Mouse (Mus musculus) cerebellum, adult 9-11 months (tissue): ENCODE data around the gene Pnmal1.

Experiments used
- DNase-seq: peaks from one replicate; pipeline ENCODE4 v3.0.0; 2022

Gene Pnmal1

DNA sequence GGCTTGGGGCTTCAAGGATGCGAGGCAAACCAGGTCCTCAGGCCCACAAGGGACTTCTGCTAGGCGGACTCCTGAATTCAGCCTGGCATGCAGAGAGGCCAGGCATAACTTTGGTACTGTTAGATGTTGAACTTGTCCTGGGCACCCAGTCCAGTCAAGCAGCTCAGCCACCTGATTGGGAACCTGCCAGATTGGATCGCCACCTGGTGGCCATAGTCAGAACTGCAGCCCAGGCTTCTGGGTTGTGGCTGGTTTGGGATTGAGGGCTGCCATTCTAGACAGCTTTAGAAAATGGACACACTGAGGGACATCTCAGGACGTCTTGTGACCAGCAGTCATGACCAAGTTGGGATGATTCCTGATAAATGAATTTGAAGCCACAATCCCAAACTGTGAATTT is 40.2 kb downstream of the Pnmal1 start:
- peak; percentile 87 for DNase-seq

DNA sequence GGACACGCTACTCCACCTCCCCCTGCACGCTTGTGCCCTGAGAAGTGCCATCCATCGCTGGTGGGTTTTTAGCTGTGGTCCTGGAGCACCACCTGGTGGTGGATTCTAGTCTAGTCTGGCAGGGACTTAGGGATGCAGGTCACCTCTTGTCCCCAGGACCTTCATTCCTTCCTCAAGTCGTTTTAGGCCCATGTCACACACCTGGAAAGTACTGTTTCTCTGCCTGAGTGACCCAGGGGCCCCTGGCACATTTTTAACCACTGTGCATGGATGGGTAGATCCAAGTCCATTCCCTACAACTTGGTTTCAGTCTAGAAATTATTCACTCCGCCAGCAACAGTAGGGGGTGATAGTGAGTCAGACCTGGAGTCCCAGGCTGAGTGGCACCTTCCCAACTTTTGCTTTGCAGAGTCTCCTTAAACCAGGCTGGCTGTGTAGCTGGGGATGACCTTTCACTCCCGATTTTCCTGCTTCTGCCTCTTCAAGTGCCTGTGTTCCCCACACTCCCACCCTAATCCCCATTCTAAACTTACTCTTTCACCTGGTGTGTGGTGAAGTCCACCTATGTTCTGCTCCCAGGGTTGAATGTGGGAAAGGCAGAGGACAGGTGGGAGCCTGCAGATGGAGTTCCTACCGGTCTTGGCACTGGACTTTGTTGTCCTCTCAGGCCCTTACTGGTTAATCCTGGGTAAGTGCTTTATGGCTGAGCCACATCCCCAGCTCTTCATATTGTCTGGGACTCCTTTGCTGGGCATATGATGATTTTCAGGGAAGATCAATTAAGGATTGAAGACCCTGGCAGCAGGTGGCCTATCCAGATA is 43.1 kb downstream of the Pnmal1 start:
- DNase-seq, result peak; percentile 90

DNA sequence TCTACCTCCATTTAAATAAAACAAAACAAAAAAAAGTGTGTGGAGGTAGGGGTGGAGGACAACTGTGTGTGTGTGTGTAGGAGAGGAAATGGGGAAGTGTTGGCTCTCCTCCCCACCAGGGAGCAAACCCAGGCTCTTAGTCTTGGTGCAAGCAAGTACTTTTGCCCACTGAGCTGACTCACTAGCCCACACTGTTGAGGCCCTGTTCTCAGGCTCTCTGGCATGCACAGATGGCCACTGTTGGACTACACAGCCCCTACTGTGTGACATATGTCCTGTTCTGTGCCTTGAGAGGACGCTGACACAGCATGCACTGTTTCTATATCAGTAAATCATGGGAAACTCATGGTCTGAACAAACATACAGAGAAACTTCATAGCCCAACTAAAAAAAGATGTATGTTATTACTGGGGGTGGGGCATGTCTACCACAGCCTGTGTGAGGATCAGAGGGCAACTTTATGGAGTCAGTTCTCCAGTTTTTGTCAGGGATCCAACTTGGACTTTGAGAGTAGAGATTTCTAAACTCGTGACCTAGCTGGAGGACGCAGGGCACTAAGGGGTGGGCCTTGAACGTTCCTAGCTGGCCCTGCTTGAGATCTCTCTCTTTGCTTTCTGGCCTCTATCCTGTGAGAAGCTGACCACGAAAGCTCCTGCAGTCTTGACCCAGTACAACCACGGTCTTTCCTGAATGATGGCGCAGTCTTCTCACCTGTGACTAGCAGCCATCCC is 43.9 kb downstream of the Pnmal1 start:
- peak; percentile 87 for DNase-seq

DNA sequence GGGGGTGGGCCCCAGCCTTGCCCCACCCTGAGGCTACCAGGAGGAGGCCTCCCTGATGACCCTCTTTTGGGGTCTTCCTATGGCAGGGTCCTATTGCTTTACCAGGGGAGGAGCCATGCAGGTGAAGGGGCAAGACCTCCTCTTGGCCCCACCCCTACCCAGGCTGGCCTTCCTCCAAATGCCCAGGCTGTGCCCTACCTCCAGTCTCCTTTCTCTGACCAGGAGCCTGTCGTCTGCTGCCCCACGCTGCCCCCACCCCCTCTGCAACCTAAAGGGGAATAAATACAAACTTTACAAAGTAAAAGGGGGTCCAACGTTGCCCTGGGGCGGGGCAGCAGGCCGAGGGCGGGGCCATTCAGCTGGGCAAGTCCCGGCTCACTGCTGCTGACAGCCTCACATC is 45.2 kb downstream of the Pnmal1 start:
- peak; percentile 70 for DNase-seq

DNA sequence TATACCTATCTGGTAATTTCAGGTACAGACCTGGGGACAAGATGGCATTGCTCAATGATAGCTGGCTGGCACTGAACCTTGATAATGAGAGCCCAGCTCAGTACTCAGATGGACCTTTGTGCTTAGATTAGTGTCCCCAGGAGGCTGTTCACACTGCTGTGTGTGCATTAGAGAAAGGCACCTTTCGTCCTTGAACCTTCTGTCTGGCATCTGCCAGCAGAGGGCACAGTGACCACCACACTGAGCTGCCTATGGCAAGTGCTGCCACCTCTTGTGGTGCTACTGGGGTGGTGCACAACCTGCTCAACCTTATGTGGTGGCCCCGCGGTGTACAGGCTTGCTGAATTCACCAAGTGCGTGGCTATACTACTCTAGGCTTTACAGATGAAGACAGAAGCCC is 47.8 kb downstream of the Pnmal1 start:
- DNase-seq, result peak; percentile 63

DNA sequence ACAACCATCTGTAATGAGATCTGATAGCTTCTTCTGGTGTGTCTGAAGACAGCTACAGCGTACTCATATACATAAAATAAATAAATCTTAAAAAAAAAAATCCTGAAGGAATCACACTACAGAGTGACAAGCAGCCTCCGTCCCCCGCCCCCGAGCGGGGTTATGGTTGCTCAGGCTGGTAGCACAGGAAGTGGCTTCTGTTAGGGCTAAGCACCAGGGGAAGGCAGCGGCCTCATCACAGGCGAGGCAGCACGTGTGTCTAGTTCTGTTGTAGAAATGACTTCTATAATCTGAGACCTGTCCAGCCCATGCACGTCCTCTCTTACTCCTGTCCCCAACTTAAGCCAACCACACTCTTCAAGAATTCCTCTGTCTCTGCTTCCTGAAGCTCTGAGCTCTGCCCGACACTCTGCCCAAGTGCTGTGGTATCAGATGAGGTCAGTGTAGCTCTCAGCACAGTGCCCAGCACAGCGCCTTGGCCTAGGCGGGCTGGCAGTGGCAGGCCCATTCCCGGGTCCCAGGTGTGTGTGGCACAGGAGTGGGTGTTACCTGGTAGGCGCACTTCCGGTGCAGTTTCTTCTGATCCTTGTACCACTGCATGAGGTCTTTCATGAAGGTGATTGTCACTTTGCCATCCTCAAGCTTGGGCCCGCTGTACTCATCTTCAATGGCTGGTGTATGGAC is 50.0 kb downstream of the Pnmal1 start:
- DNase-seq, result peak; percentile 26

DNA sequence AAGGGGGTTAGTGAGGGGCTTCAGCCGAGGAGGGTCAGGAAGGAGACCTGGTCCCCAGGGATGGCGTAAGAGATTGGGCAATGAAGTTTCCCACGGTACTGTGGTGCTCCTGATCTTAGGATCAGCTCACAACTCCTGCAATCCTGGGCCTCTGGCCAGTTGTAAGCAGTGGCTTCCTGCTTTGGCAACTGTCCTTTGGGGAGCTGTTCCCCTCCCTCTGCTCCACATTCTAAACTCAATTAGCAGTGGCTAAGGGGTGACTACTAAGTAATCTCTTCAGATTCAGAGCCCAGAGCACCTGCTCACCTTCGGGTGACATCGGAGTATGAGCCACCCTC is 50.5 kb downstream of the Pnmal1 start:
- DNase-seq, result peak; percentile 35

DNA sequence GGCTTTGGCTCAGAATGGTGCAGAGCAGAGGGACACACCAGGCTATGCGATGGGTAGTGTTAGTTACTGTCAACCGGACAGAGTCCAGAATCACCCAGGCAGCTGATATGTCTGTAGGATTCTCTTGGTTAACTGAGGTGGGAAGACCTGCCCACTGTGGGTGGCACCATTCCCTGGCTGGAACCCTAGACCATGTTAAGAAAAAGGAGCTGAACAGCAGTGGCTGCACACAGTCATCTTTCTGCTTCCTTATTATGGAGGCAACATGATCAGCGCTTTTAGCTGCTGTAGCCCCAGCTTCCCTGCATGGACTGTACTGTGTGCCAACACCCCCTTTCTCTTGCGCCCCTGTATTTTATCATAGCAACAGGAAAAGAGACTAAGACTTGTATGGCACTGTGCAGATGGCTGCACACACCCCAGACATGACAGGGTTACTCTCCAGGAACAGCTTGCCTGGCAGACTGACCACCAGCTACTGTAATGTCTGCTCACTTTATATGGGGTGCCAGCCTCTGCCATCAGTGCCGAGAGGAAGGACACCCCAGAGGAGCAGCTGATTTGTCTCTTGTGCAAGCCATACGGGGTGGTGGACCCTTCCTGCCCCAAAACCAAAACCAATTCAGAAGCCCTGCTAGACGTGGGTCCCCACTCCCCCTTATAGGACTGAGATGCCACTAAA is 52.6 kb downstream of the Pnmal1 start:
- DNase-seq, result peak; percentile 80
